In the genomic region with DNA sequence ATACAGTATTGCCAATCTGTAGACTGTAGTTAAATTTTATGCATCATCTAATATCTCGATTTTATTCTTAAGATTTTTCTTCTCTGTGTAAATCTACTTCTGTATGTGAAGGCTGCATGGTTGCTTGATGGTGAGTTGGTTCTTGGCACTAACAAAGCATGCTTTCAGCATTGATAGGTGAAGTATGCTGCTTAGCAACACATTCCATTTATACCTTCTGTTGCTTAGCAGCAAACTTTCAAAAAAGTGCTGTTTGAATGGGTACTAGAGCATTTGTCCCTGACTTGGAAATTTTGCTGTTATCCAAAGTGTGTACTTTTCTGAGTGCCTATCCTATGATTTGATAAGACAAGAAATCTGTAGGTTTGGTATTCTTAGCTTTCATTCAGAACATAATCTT, we compare ENCODE assay signal across 28 mouse cellular contexts.
A peak's percentile ranks its signal among the peaks of the same experiment; 100 is the strongest.
DNase-seq lines count a peak whose midpoint lies in the region; ATAC-seq and TF ChIP-seq lines count a peak whose summit lies in the region.
"Had no signal": no experiment of that assay in that cellular context is flagged by ENCODE, and none has a peak within 500 bp of the region (broad histone marks: within the 10 kb centered on the region; RNA-seq: fewer than 3 reads in every experiment).

No protein-coding gene starts in this region.

- no peaks in the 10 kb centered on the region for H3K36me3 ChIP-seq in midbrain, postnatal 0 days (ENCODE audit: insufficient read depth, low read length)
- H3K36me3 ChIP-seq in midbrain, embryonic 11.5 days (ENCODE audit: control insufficient read depth, insufficient read depth, low read length): no peaks in the 10 kb centered on the region
- H3K36me3 ChIP-seq: hindbrain, embryonic 10.5 days; intestine, embryonic 15.5 days; liver, embryonic 12.5 days; stomach, embryonic 15.5 days had no signal

- 65% methylated on average over 1 of the region's 1 CpGs for WGBS in midbrain, postnatal 0 days
- 73% methylated on average over 1 of the region's 1 CpGs for WGBS in midbrain, embryonic 11.5 days

- TF ChIP-seq CTCF in left cerebral cortex, adult 2 months (IDR thresholded peaks at IDR 0.05): no peak
- no peak for TF ChIP-seq CTCF in midbrain, postnatal 0 days (IDR thresholded peaks at IDR 0.05)

- no peaks in the 10 kb centered on the region for H3K27me3 ChIP-seq in midbrain, postnatal 0 days (ENCODE audit: insufficient read depth, low read length)
- no peaks in the 10 kb centered on the region for H3K27me3 ChIP-seq in midbrain, embryonic 11.5 days (ENCODE audit: control insufficient read depth, insufficient read depth, low read length)
- H3K27me3 ChIP-seq: intestine, embryonic 15.5 days; liver, embryonic 12.5 days; stomach, embryonic 15.5 days had no signal

- H3K9me3 ChIP-seq in midbrain, postnatal 0 days (ENCODE audit: low read length): no peaks in the 10 kb centered on the region
- H3K9me3 ChIP-seq in midbrain, embryonic 11.5 days (ENCODE audit: control insufficient read depth, low read length): no peaks in the 10 kb centered on the region
- H3K9me3 ChIP-seq: hindbrain, embryonic 10.5 days; intestine, embryonic 15.5 days; liver, embryonic 12.5 days; stomach, embryonic 15.5 days had no signal

- peak; percentile 8 to 32 for DNase-seq in frontal cortex, adult 2 months (ENCODE audit: extremely low spot score in 1 of 2, low spot score in 1 of 2)
- DNase-seq in frontal cortex, postnatal 14 days (ENCODE audit: low spot score in 2 of 2): no peak
- DNase-seq in left cerebral cortex, adult 9 months (ENCODE audit: low spot score in 2 of 2): peak; percentile 16 to 30
- no peak for DNase-seq in left cerebral cortex, adult 2 months (ENCODE audit: extremely low spot score in 1 of 2, low spot score in 2 of 2)
- DNase-seq in midbrain, postnatal 0 days (ENCODE audit: low spot score): peak; percentile 6
- no peak for DNase-seq in midbrain, embryonic 11.5 days (ENCODE audit: low spot score, missing footprints)
- peak; percentile 31 for DNase-seq in telencephalon, adult 2 months (ENCODE audit: low read depth, low spot score)
- no peak for DNase-seq in lung, postnatal 25 days (ENCODE audit: low spot score)
- DNase-seq: adrenal gland, adult 2 months; adrenal gland, postnatal 36 days; B cell, adult 2 months; cerebellum, adult 11 months; cerebellum, adult 9-10 months; cerebellum, postnatal 36 days; gastrocnemius, postnatal 10 days; heart, postnatal 14 days; kidney, adult 2 months; kidney, postnatal 36 days; left cerebral cortex, postnatal 4 days; liver, postnatal 0 days; right cerebral cortex, postnatal 14 days; thymus, postnatal 14 days had no signal

- no peak overlapping the region for H3K4me3 ChIP-seq in left cerebral cortex, adult 2 months
- no peak overlapping the region for H3K4me3 ChIP-seq in midbrain, postnatal 0 days (ENCODE audit: low read depth, low read length)
- H3K4me3 ChIP-seq in midbrain, embryonic 11.5 days (ENCODE audit: low read depth, low read length): no peak overlapping the region
- H3K4me3 ChIP-seq: hindbrain, embryonic 10.5 days; intestine, embryonic 15.5 days; liver, embryonic 12.5 days; stomach, embryonic 15.5 days had no signal

- H3K27ac ChIP-seq in left cerebral cortex, adult 2 months: no peak overlapping the region
- no peak overlapping the region for H3K27ac ChIP-seq in midbrain, postnatal 0 days (ENCODE audit: low read depth, low read length)
- no peak overlapping the region for H3K27ac ChIP-seq in midbrain, embryonic 11.5 days (ENCODE audit: low read depth, low read length)
- H3K27ac ChIP-seq: hindbrain, embryonic 10.5 days; intestine, embryonic 15.5 days; liver, embryonic 12.5 days; stomach, embryonic 15.5 days had no signal

- ATAC-seq in midbrain, postnatal 0 days (ENCODE audit: low FRiP score): no peak
- ATAC-seq in midbrain, embryonic 11.5 days (ENCODE audit: low FRiP score): no peak
- ATAC-seq: hindbrain, embryonic 16.5 days; intestine, embryonic 15.5 days; liver, embryonic 12.5 days; liver, postnatal 0 days; lung, postnatal 0 days had no signal

- H3K4me2 ChIP-seq in midbrain, postnatal 0 days (ENCODE audit: low read depth, low read length, poor library complexity, severe bottlenecking): no peak overlapping the region
- H3K4me2 ChIP-seq in midbrain, embryonic 11.5 days: no peak overlapping the region
- H3K4me2 ChIP-seq: intestine, embryonic 15.5 days; liver, embryonic 12.5 days; stomach, embryonic 15.5 days had no signal

- intact Hi-C loops in left cerebral cortex, adult 2 months (cut with DNase I): no loop called here

- no peaks in the 10 kb centered on the region for H3K4me1 ChIP-seq in midbrain, postnatal 0 days (ENCODE audit: insufficient read depth, low read length)
- H3K4me1 ChIP-seq in midbrain, embryonic 11.5 days (ENCODE audit: control insufficient read depth, insufficient read depth, low read length): no peaks in the 10 kb centered on the region
- H3K4me1 ChIP-seq: hindbrain, embryonic 10.5 days; intestine, embryonic 15.5 days; liver, embryonic 12.5 days; stomach, embryonic 15.5 days had no signal

- no peak overlapping the region for H3K9ac ChIP-seq in midbrain, postnatal 0 days (replicated peaks; ENCODE audit: low read length, poor library complexity, severe bottlenecking)
- H3K9ac ChIP-seq in midbrain, embryonic 11.5 days (ENCODE audit: low read length): no peak overlapping the region
- H3K9ac ChIP-seq: intestine, embryonic 15.5 days; liver, embryonic 12.5 days; liver, postnatal 0 days; stomach, embryonic 15.5 days had no signal

Comparison
In these comparisons a context has a peak if more than half of its experiments do, and no peak if none do; other contexts are left out.
1. DNase-seq: peak in frontal cortex, adult 2 months (2 of 2), left cerebral cortex, adult 9 months (2 of 2), midbrain, postnatal 0 days (single experiment) and telencephalon, adult 2 months (single experiment); none in frontal cortex, postnatal 14 days (0 of 2), left cerebral cortex, adult 2 months (0 of 2), midbrain, embryonic 11.5 days (single experiment) and lung, postnatal 25 days (single experiment).